Mouse (Mus musculus): ENCODE measurements around the gene Rab25. TPM values are rescaled to one million over a fixed set of nuclear protein-coding genes. Genes with fewer than 3 reads are reported as not detected.

The Rab25 gene
- total and polyA plus RNA-seq, 3 experiments, result 0.96 to 1.9 TPM; not detected in 1

- Histone ChIP-seq H3K79me2 (ENCODE audit: control insufficient read depth, insufficient read depth, low read length, poor library complexity) (no peaks in the 10 kb centered on the region), H3K4me1 (ENCODE audit: control insufficient read depth in 1 of 2, insufficient read depth in 2 of 2, low read length in 2 of 2) (peaks cover 17 to 24% of the 10 kb centered on the region in 2 experiments), H3K36me3 (ENCODE audit: control insufficient read depth in 1 of 2, insufficient read depth in 2 of 2, low read length in 2 of 2) (peaks cover 0 to 12% of the 10 kb centered on the region in 2 experiments; a peak in 2 of 4 replicates), H3K27ac (ENCODE audit: control insufficient read depth, low read depth, low read length) (no peak overlapping the region), H3K4me3 (ENCODE audit: control insufficient read depth in 1 of 2, insufficient read depth in 1 of 2, low read depth in 2 of 2, low read length in 2 of 2) (no peak overlapping the region), H3K9ac (ENCODE audit: control insufficient read depth, low read depth, low read length, poor library complexity, severe bottlenecking) (no peak overlapping the region), H3K27me3 (ENCODE audit: control insufficient read depth in 1 of 2, insufficient read depth in 2 of 2, low read length in 2 of 2) (no peaks in the 10 kb centered on the region), H3K9me3 (replicated peaks; ENCODE audit: insufficient read depth, low read length) (no peaks in the 10 kb centered on the region)
- DNase-seq (ENCODE audit: low read depth, low spot score), result peak; percentile 61
- TF ChIP-seq CHD2 (IDR thresholded peaks at IDR 0.05; ENCODE audit: low read length) (peak; percentile 43; the same call in 1 of the 2 replicates), MAX (IDR thresholded peaks at IDR 0.05; ENCODE audit: low read length) (no peak), ELF1 (IDR thresholded peaks at IDR 0.05; ENCODE audit: low read depth, low read length) (peak; percentile 60; the same call in 1 of the 2 replicates), HCFC1 (IDR thresholded peaks at IDR 0.05; ENCODE audit: low read depth, low read length) (peak; percentile 8; the same call in 1 of the 2 replicates), BHLHE40 (IDR thresholded peaks at IDR 0.05; ENCODE audit: borderline replicate concordance, low read depth, low read length) (0 out of 2 replicates have a peak, but pooled peaks have one; percentile 53), EP300 (IDR thresholded peaks at IDR 0.05; ENCODE audit: low read depth in 1 of 2, low read length in 2 of 2) (peak; percentile 48 to 70; a peak in 2 of 4 replicates), GABPA (IDR thresholded peaks at IDR 0.05; ENCODE audit: low read depth, low read length) (no peak), TAL1 (IDR thresholded peaks at IDR 0.05; ENCODE audit: low read length) (peak; percentile 26), GATA1 (IDR thresholded peaks at IDR 0.05; ENCODE audit: low read depth, low read length) (peak; percentile 62), NELFE (IDR thresholded peaks at IDR 0.05; ENCODE audit: low read depth, low read length) (no peak), ETS1 (IDR thresholded peaks at IDR 0.05; ENCODE audit: low read depth, low read length) (peak; percentile 52), TCF12 (IDR thresholded peaks at IDR 0.05; ENCODE audit: low read depth, low read length) (peak; percentile 44; the same call in 1 of the 2 replicates), CTCF (IDR thresholded peaks at IDR 0.05 in 2 of 3, conservative IDR thresholded peaks at IDR 0.05 in 1 of 3; ENCODE audit: control insufficient read depth in 1 of 3, insufficient read depth in 1 of 3, low read depth in 2 of 3, low read length in 3 of 3, poor library complexity in 1 of 3, severe bottlenecking in 1 of 3) (no peak), POLR2A (IDR thresholded peaks at IDR 0.05; ENCODE audit: control insufficient read depth in 1 of 2, insufficient read depth in 1 of 2, low read depth in 1 of 2, low read length in 2 of 2, poor library complexity in 1 of 2) (no peak), E2F4 (IDR thresholded peaks at IDR 0.05; ENCODE audit: borderline replicate concordance, low read depth, low read length) (no peak)
These were observed 4.3 kb downstream of the Rab25 start for GRCm38 (mm10) chr3:88543651-88544410.

GRCm38 (mm10) chr3:88543174-88543573 lies 4.9 kb downstream of the Rab25 start:
- Histone ChIP-seq H3K36me3 (ENCODE audit: control insufficient read depth in 1 of 2, insufficient read depth in 2 of 2, low read length in 2 of 2) (peaks cover 0 to 12% of the 10 kb centered on the region in 2 experiments; a peak in 2 of 4 replicates), H3K79me2 (ENCODE audit: control insufficient read depth, insufficient read depth, low read length, poor library complexity) (no peaks in the 10 kb centered on the region)
- TF ChIP-seq ZNF384 (IDR thresholded peaks at IDR 0.05; ENCODE audit: low read depth, low read length) (no peak), MYC (IDR thresholded peaks at IDR 0.05; ENCODE audit: low read depth, low read length) (no peak), TCF12 (IDR thresholded peaks at IDR 0.05; ENCODE audit: low read depth, low read length) (no peak), POLR2AphosphoS5 (IDR thresholded peaks at IDR 0.05; ENCODE audit: borderline replicate concordance, low read depth, low read length) (no peak), TBP (IDR thresholded peaks at IDR 0.05; ENCODE audit: low read depth, low read length) (no peak), ZC3H11A (IDR thresholded peaks at IDR 0.05; ENCODE audit: low read depth, low read length) (no peak), MEF2A (IDR thresholded peaks at IDR 0.05; ENCODE audit: extremely low read depth, insufficient replicate concordance, low read depth, low read length, poor library complexity, severe bottlenecking) (no peak), UBTF (IDR thresholded peaks at IDR 0.05; ENCODE audit: borderline replicate concordance, insufficient read depth, low read depth, low read length) (no peak), ZMIZ1 (IDR thresholded peaks at IDR 0.05; ENCODE audit: low read depth, low read length) (no peak), NRF1 (IDR thresholded peaks at IDR 0.05; ENCODE audit: insufficient read depth, low read depth, low read length, poor library complexity, severe bottlenecking) (no peak), POLR2A (IDR thresholded peaks at IDR 0.05; ENCODE audit: control insufficient read depth in 1 of 2, insufficient read depth in 1 of 2, low read depth in 1 of 2, low read length in 2 of 2, poor library complexity in 1 of 2) (no peak), GATA1 (IDR thresholded peaks at IDR 0.05; ENCODE audit: low read depth, low read length) (no peak), MAX (IDR thresholded peaks at IDR 0.05; ENCODE audit: low read length) (no peak), CHD1 (IDR thresholded peaks at IDR 0.05; ENCODE audit: low read depth, low read length) (no peak), HCFC1 (IDR thresholded peaks at IDR 0.05; ENCODE audit: low read depth, low read length) (no peak), MAZ (IDR thresholded peaks at IDR 0.05; ENCODE audit: low read depth, low read length) (no peak), JUND (IDR thresholded peaks at IDR 0.05; ENCODE audit: low read depth, low read length) (no peak), E2F4 (IDR thresholded peaks at IDR 0.05; ENCODE audit: borderline replicate concordance, low read depth, low read length) (no peak), BHLHE40 (IDR thresholded peaks at IDR 0.05; ENCODE audit: borderline replicate concordance, low read depth, low read length) (no peak), ETS1 (IDR thresholded peaks at IDR 0.05; ENCODE audit: low read depth, low read length) (no peak)

More at GRCm38 (mm10) chr3:88543174-88543573, 4.9 kb downstream of the Rab25 start:
- Histone ChIP-seq H3K4me3 (ENCODE audit: control insufficient read depth in 1 of 2, insufficient read depth in 1 of 2, low read depth in 2 of 2, low read length in 2 of 2) (no peak overlapping the region), H3K9ac (ENCODE audit: control insufficient read depth, low read depth, low read length, poor library complexity, severe bottlenecking) (no peak overlapping the region), H3K4me1 (ENCODE audit: control insufficient read depth in 1 of 2, insufficient read depth in 2 of 2, low read length in 2 of 2) (peaks cover 17 to 24% of the 10 kb centered on the region in 2 experiments), H3K27ac (ENCODE audit: control insufficient read depth, low read depth, low read length) (no peak overlapping the region), H3K9me3 (replicated peaks; ENCODE audit: insufficient read depth, low read length) (no peaks in the 10 kb centered on the region), H3K27me3 (ENCODE audit: control insufficient read depth in 1 of 2, insufficient read depth in 2 of 2, low read length in 2 of 2) (no peaks in the 10 kb centered on the region)
- DNase-seq (ENCODE audit: low read depth, low spot score), result no peak
